Mouse (Mus musculus): ENCODE data around the gene Crybg3. TPM values are rescaled to one million over a fixed set of nuclear protein-coding genes. Genes with fewer than 3 reads are reported as not detected.

Crybg3 gene
- polyA plus RNA-seq, 1 experiment, result 1.0 TPM

- Histone ChIP-seq H3K4me2 (ENCODE audit: low read depth) (no peak overlapping the region), H3K4me3 (no peak overlapping the region), H3K36me3 (ENCODE audit: control insufficient read depth, insufficient read depth) (no peaks in the 10 kb centered on the region), H3K27me3 (ENCODE audit: control insufficient read depth, insufficient read depth, insufficient read length) (no peaks in the 10 kb centered on the region), H3K79me2 (ENCODE audit: control insufficient read depth, insufficient read depth) (no peaks in the 10 kb centered on the region), H3ac (ENCODE audit: control insufficient read depth, insufficient read length) (no peak overlapping the region)
- TF ChIP-seq MAX (IDR thresholded peaks at IDR 0.05; ENCODE audit: low read depth) (no peak), TCF3 (IDR thresholded peaks at IDR 0.05; ENCODE audit: insufficient read length, low read depth) (no peak), TCF12 (IDR thresholded peaks at IDR 0.05; ENCODE audit: insufficient read depth, poor library complexity, severe bottlenecking) (no peak), REST (IDR thresholded peaks at IDR 0.05; ENCODE audit: insufficient read depth, insufficient read length) (no peak), POLR2AphosphoS2 (IDR thresholded peaks at IDR 0.05; ENCODE audit: insufficient read length, low read depth) (no peak), SRF (IDR thresholded peaks at IDR 0.05; ENCODE audit: control insufficient read depth, insufficient read length, low read depth) (no peak), E2F4 (IDR thresholded peaks at IDR 0.05; ENCODE audit: insufficient read depth) (no peak), MYOD1 (IDR thresholded peaks at IDR 0.05; ENCODE audit: control insufficient read depth in 1 of 3, insufficient read length in 2 of 3, low read depth in 2 of 3) (no peak), CEBPB (IDR thresholded peaks at IDR 0.05; ENCODE audit: insufficient read depth, poor library complexity, severe bottlenecking) (no peak), MYOG (IDR thresholded peaks at IDR 0.05; ENCODE audit: control insufficient read depth in 1 of 3, insufficient read depth in 1 of 3, insufficient read length in 2 of 3, low read depth in 2 of 3) (no peak), POLR2A (IDR thresholded peaks at IDR 0.05; ENCODE audit: insufficient read length, low read depth) (no peak), USF1 (IDR thresholded peaks at IDR 0.05; ENCODE audit: low read depth) (no peak)
Observed at GRCm38 (mm10) chr16:59545360-59545759, 55.4 kb downstream of the Crybg3 start.

- Histone ChIP-seq H3K36me3 (ENCODE audit: control insufficient read depth, insufficient read depth) (no peaks in the 10 kb centered on the region), H3K4me2 (ENCODE audit: low read depth) (no peak overlapping the region), H3K79me2 (ENCODE audit: control insufficient read depth, insufficient read depth) (no peaks in the 10 kb centered on the region), H3K4me3 (no peak overlapping the region), H3ac (ENCODE audit: control insufficient read depth, insufficient read length) (no peak overlapping the region), H3K27me3 (ENCODE audit: control insufficient read depth, insufficient read depth, insufficient read length) (no peaks in the 10 kb centered on the region)
- TF ChIP-seq POLR2AphosphoS2 (IDR thresholded peaks at IDR 0.05; ENCODE audit: insufficient read length, low read depth) (no peak), CEBPB (IDR thresholded peaks at IDR 0.05; ENCODE audit: insufficient read depth, poor library complexity, severe bottlenecking) (no peak), USF1 (IDR thresholded peaks at IDR 0.05; ENCODE audit: low read depth) (no peak), MAX (IDR thresholded peaks at IDR 0.05; ENCODE audit: low read depth) (no peak), E2F4 (IDR thresholded peaks at IDR 0.05; ENCODE audit: insufficient read depth) (no peak), TCF12 (IDR thresholded peaks at IDR 0.05; ENCODE audit: insufficient read depth, poor library complexity, severe bottlenecking) (no peak), REST (IDR thresholded peaks at IDR 0.05; ENCODE audit: insufficient read depth, insufficient read length) (no peak), MYOD1 (IDR thresholded peaks at IDR 0.05; ENCODE audit: control insufficient read depth in 1 of 3, insufficient read length in 2 of 3, low read depth in 2 of 3) (no peak), SRF (IDR thresholded peaks at IDR 0.05; ENCODE audit: control insufficient read depth, insufficient read length, low read depth) (no peak), MYOG (IDR thresholded peaks at IDR 0.05; ENCODE audit: control insufficient read depth in 1 of 3, insufficient read depth in 1 of 3, insufficient read length in 2 of 3, low read depth in 2 of 3) (no peak)
Observed at GRCm38 (mm10) chr16:59541382-59541781, 59.4 kb downstream of the Crybg3 start.

- H3K4me2 ChIP-seq (ENCODE audit: low read depth), result no peak overlapping the region
- no peak overlapping the region for H3K4me3 ChIP-seq
- no peaks in the 10 kb centered on the region for H3K36me3 ChIP-seq (ENCODE audit: control insufficient read depth, insufficient read depth)
- no peaks in the 10 kb centered on the region for H3K79me2 ChIP-seq (ENCODE audit: control insufficient read depth, insufficient read depth)
- no peak overlapping the region for H3ac ChIP-seq (ENCODE audit: control insufficient read depth, insufficient read length)
- TF ChIP-seq MAX (IDR thresholded peaks at IDR 0.05; ENCODE audit: low read depth), result no peak
- TF ChIP-seq REST (IDR thresholded peaks at IDR 0.05; ENCODE audit: insufficient read depth, insufficient read length), result no peak
- no peak for TF ChIP-seq TCF3 (IDR thresholded peaks at IDR 0.05; ENCODE audit: insufficient read length, low read depth)
- no peak for TF ChIP-seq MYOG (IDR thresholded peaks at IDR 0.05; ENCODE audit: control insufficient read depth in 1 of 3, insufficient read depth in 1 of 3, insufficient read length in 2 of 3, low read depth in 2 of 3)
- TF ChIP-seq SRF (IDR thresholded peaks at IDR 0.05; ENCODE audit: control insufficient read depth, insufficient read length, low read depth), result no peak
- TF ChIP-seq POLR2AphosphoS2 (IDR thresholded peaks at IDR 0.05; ENCODE audit: insufficient read length, low read depth), result no peak
- TF ChIP-seq CEBPB (IDR thresholded peaks at IDR 0.05; ENCODE audit: insufficient read depth, poor library complexity, severe bottlenecking), result no peak
- TF ChIP-seq MYOD1 (IDR thresholded peaks at IDR 0.05; ENCODE audit: control insufficient read depth in 1 of 3, insufficient read length in 2 of 3, low read depth in 2 of 3), result no peak
- TF ChIP-seq USF1 (IDR thresholded peaks at IDR 0.05; ENCODE audit: low read depth), result no peak
- TF ChIP-seq POLR2A (IDR thresholded peaks at IDR 0.05; ENCODE audit: insufficient read length, low read depth), result no peak
- H3K27me3 ChIP-seq (ENCODE audit: control insufficient read depth, insufficient read depth, insufficient read length), result no peaks in the 10 kb centered on the region
Observed at GRCm38 (mm10) chr16:59540944-59541343, 59.8 kb downstream of the Crybg3 start.

GRCm38 (mm10) chr16:59535673-59536072 is 65.1 kb downstream of the Crybg3 start:
- H3K79me2 ChIP-seq (ENCODE audit: control insufficient read depth, insufficient read depth), result no peaks in the 10 kb centered on the region
- no peak for TF ChIP-seq SRF (IDR thresholded peaks at IDR 0.05; ENCODE audit: control insufficient read depth, insufficient read length, low read depth)
- TF ChIP-seq TCF12 (IDR thresholded peaks at IDR 0.05; ENCODE audit: insufficient read depth, poor library complexity, severe bottlenecking), result no peak
- TF ChIP-seq MYOG (IDR thresholded peaks at IDR 0.05; ENCODE audit: control insufficient read depth in 1 of 3, insufficient read depth in 1 of 3, insufficient read length in 2 of 3, low read depth in 2 of 3), result no peak
- TF ChIP-seq USF1 (IDR thresholded peaks at IDR 0.05; ENCODE audit: low read depth), result no peak
- no peak for TF ChIP-seq E2F4 (IDR thresholded peaks at IDR 0.05; ENCODE audit: insufficient read depth)
- TF ChIP-seq TCF3 (IDR thresholded peaks at IDR 0.05; ENCODE audit: insufficient read length, low read depth), result no peak
- TF ChIP-seq CEBPB (IDR thresholded peaks at IDR 0.05; ENCODE audit: insufficient read depth, poor library complexity, severe bottlenecking), result no peak
- no peak for TF ChIP-seq MAX (IDR thresholded peaks at IDR 0.05; ENCODE audit: low read depth)
- TF ChIP-seq POLR2AphosphoS2 (IDR thresholded peaks at IDR 0.05; ENCODE audit: insufficient read length, low read depth), result no peak
- no peak for TF ChIP-seq REST (IDR thresholded peaks at IDR 0.05; ENCODE audit: insufficient read depth, insufficient read length)
- TF ChIP-seq MYOD1 (IDR thresholded peaks at IDR 0.05; ENCODE audit: control insufficient read depth in 1 of 3, insufficient read length in 2 of 3, low read depth in 2 of 3), result no peak
- TF ChIP-seq POLR2A (IDR thresholded peaks at IDR 0.05; ENCODE audit: insufficient read length, low read depth), result no peak
- no peak overlapping the region for H3K4me2 ChIP-seq (ENCODE audit: low read depth)
- H3K36me3 ChIP-seq (ENCODE audit: control insufficient read depth, insufficient read depth), result no peaks in the 10 kb centered on the region
- H3ac ChIP-seq (ENCODE audit: control insufficient read depth, insufficient read length), result no peak overlapping the region
- H3K4me3 ChIP-seq, result no peak overlapping the region
- H3K27me3 ChIP-seq (ENCODE audit: control insufficient read depth, insufficient read depth, insufficient read length), result no peaks in the 10 kb centered on the region
